Mouse (Mus musculus): ENCODE data around the gene Cptp. TPM values are rescaled to one million over a fixed set of nuclear protein-coding genes. Genes with fewer than 3 reads are reported as not detected.
A peak's percentile ranks its signal among the peaks of the same experiment; 100 is the strongest.

Gene Cptp
- polyA plus RNA-seq, 1 experiment from 2014 or later, result 29.1 TPM

- Histone ChIP-seq H3K27me3 (no peaks in the 10 kb centered on the region), H3K9me3 (no peaks in the 10 kb centered on the region), H3K27ac (replicated peaks) (no peak overlapping the region), H3K9ac (no peak overlapping the region), H3K36me3 (peaks cover 54% of the 10 kb centered on the region), H3K4me3 (no peak overlapping the region), H3K4me1 (replicated peaks) (no peaks in the 10 kb centered on the region), H3K4me2 (no peak overlapping the region)
- no peak for ATAC-seq (ENCODE audit: low FRiP score, low read depth)
- WGBS, result 90% methylated on average over 3 of the region's 3 CpGs
Measured at GRCm38 (mm10) chr4:155883587-155883986, 14.3 kb upstream of the Cptp start.

GRCm38 (mm10) chr4:155871404-155871803 is 2.2 kb upstream of the Cptp start:
- Histone ChIP-seq H3K9ac (no peak overlapping the region), H3K4me3 (no peak overlapping the region), H3K4me2 (no peak overlapping the region), H3K36me3 (peaks cover 38% of the 10 kb centered on the region), H3K4me1 (replicated peaks) (peaks cover 19% of the 10 kb centered on the region), H3K27me3 (no peaks in the 10 kb centered on the region), H3K9me3 (no peaks in the 10 kb centered on the region), H3K27ac (replicated peaks) (no peak overlapping the region)
- WGBS, result 93% methylated on average over 7 of the region's 7 CpGs
- no peak for ATAC-seq (ENCODE audit: low FRiP score, low read depth)

GRCm38 (mm10) chr4:155868614-155869298 is 484 bp downstream of the Cptp start:
- WGBS, result 15% methylated on average over 22 of the region's 22 CpGs
- Histone ChIP-seq H3K9me3 (no peaks in the 10 kb centered on the region), H3K27ac (replicated peaks) (peak overlapping the region; percentile 63), H3K4me3 (peak overlapping the region; percentile 74), H3K27me3 (no peaks in the 10 kb centered on the region), H3K4me2 (peak overlapping the region; percentile 76), H3K36me3 (peaks cover 36% of the 10 kb centered on the region), H3K9ac (peak overlapping the region; percentile 79), H3K4me1 (replicated peaks) (peaks cover 19% of the 10 kb centered on the region)
- ATAC-seq (ENCODE audit: low FRiP score, low read depth), result peak; percentile 72

GRCm38 (mm10) chr4:155863001-155863400 is 6.2 kb downstream of the Cptp start, which contains the start of gene Tas1r3:
Tas1r3 (minus strand) TSS chr4:155863362.
- Histone ChIP-seq H3K27me3 (no peaks in the 10 kb centered on the region), H3K9ac (no peak within 1 kb of the TSS), H3K27ac (replicated peaks) (no peak within 1 kb of the TSS), H3K9me3 (no peaks in the 10 kb centered on the region), H3K4me3 (no peak within 1 kb of the TSS), H3K4me2 (no peak within 1 kb of the TSS), H3K36me3 (peaks cover 60% of the 10 kb centered on the region), H3K4me1 (replicated peaks) (peaks cover 1% of the 10 kb centered on the region)
- ATAC-seq (ENCODE audit: low FRiP score, low read depth), result no peak
- WGBS, result 76% methylated on average over 5 of the region's 5 CpGs

GRCm38 (mm10) chr4:155861787-155862186 is 7.5 kb downstream of the Cptp start:
- H3K4me3 ChIP-seq, result no peak overlapping the region
- no peak for ATAC-seq (ENCODE audit: low FRiP score, low read depth)
- no peak overlapping the region for H3K9ac ChIP-seq
- no peaks in the 10 kb centered on the region for H3K4me1 ChIP-seq (replicated peaks)
- H3K27me3 ChIP-seq, result no peaks in the 10 kb centered on the region
- 93% methylated on average over 7 of the region's 7 CpGs for WGBS
- no peaks in the 10 kb centered on the region for H3K9me3 ChIP-seq
- no peak overlapping the region for H3K4me2 ChIP-seq
- H3K36me3 ChIP-seq, result peaks cover 67% of the 10 kb centered on the region
- H3K27ac ChIP-seq (replicated peaks), result no peak overlapping the region

- Histone ChIP-seq H3K27ac (replicated peaks) (no peak overlapping the region), H3K36me3 (peaks cover 69% of the 10 kb centered on the region), H3K9ac (no peak overlapping the region), H3K4me3 (no peak overlapping the region), H3K9me3 (no peaks in the 10 kb centered on the region), H3K4me1 (replicated peaks) (no peaks in the 10 kb centered on the region), H3K4me2 (no peak overlapping the region), H3K27me3 (no peaks in the 10 kb centered on the region)
- 39% methylated on average over 13 of the region's 13 CpGs for WGBS
- ATAC-seq (ENCODE audit: low FRiP score, low read depth), result no peak
Measured at GRCm38 (mm10) chr4:155859318-155859717, 9.9 kb downstream of the Cptp start.

GRCm38 (mm10) chr4:155856881-155857280 is 12.4 kb downstream of the Cptp start:
- no peak for ATAC-seq (ENCODE audit: low FRiP score, low read depth)
- Histone ChIP-seq H3K4me2 (no peak overlapping the region), H3K36me3 (peaks cover 67% of the 10 kb centered on the region), H3K27me3 (no peaks in the 10 kb centered on the region), H3K9me3 (no peaks in the 10 kb centered on the region), H3K4me1 (replicated peaks) (no peaks in the 10 kb centered on the region; the same call in 1 of the 2 replicates), H3K27ac (replicated peaks) (no peak overlapping the region), H3K9ac (no peak overlapping the region), H3K4me3 (no peak overlapping the region)
- WGBS, result 86% methylated on average over 3 of the region's 3 CpGs

- Histone ChIP-seq H3K9ac (no peak overlapping the region), H3K27me3 (no peaks in the 10 kb centered on the region), H3K36me3 (peaks cover 59% of the 10 kb centered on the region), H3K27ac (replicated peaks) (no peak overlapping the region), H3K4me1 (replicated peaks) (peaks cover 6% of the 10 kb centered on the region; the same call in 1 of the 2 replicates), H3K4me3 (no peak overlapping the region), H3K9me3 (no peaks in the 10 kb centered on the region), H3K4me2 (no peak overlapping the region)
- WGBS, result 92% methylated on average over 12 of the region's 12 CpGs
- no peak for ATAC-seq (ENCODE audit: low FRiP score, low read depth)
Measured at GRCm38 (mm10) chr4:155856071-155856470, 13.2 kb downstream of the Cptp start.

GRCm38 (mm10) chr4:155854991-155855390 is 14.2 kb downstream of the Cptp start:
- ATAC-seq (ENCODE audit: low FRiP score, low read depth), result no peak
- Histone ChIP-seq H3K9ac (no peak overlapping the region), H3K4me2 (no peak overlapping the region), H3K36me3 (peaks cover 48% of the 10 kb centered on the region), H3K4me3 (no peak overlapping the region), H3K27me3 (no peaks in the 10 kb centered on the region), H3K27ac (replicated peaks) (no peak overlapping the region), H3K9me3 (no peaks in the 10 kb centered on the region), H3K4me1 (replicated peaks) (peaks cover 17% of the 10 kb centered on the region)
- WGBS, result 97% methylated on average over 12 of the region's 12 CpGs

- 89% methylated on average over 9 of the region's 9 CpGs for WGBS
- H3K4me2 ChIP-seq, result no peak overlapping the region
- no peak overlapping the region for H3K27ac ChIP-seq (replicated peaks)
- ATAC-seq (ENCODE audit: low FRiP score, low read depth), result no peak
- H3K9ac ChIP-seq, result no peak overlapping the region
- peaks cover 36% of the 10 kb centered on the region for H3K36me3 ChIP-seq
- no peaks in the 10 kb centered on the region for H3K9me3 ChIP-seq
- H3K4me3 ChIP-seq, result no peak overlapping the region
- peaks cover 32% of the 10 kb centered on the region for H3K4me1 ChIP-seq (replicated peaks)
- H3K27me3 ChIP-seq, result no peaks in the 10 kb centered on the region
Measured at GRCm38 (mm10) chr4:155853421-155853820, 15.8 kb downstream of the Cptp start.

GRCm38 (mm10) chr4:155851951-155852411 is 17.3 kb downstream of the Cptp start:
- 62% methylated on average over 2 of the region's 2 CpGs for WGBS
- Histone ChIP-seq H3K27me3 (no peaks in the 10 kb centered on the region), H3K9me3 (no peaks in the 10 kb centered on the region), H3K36me3 (peaks cover 24% of the 10 kb centered on the region; the same call in 1 of the 2 replicates), H3K27ac (replicated peaks) (no peak overlapping the region), H3K4me1 (replicated peaks) (peaks cover 38% of the 10 kb centered on the region), H3K4me2 (no peak overlapping the region), H3K4me3 (no peak overlapping the region), H3K9ac (no peak overlapping the region)
- ATAC-seq (ENCODE audit: low FRiP score, low read depth), result no peak

GRCm38 (mm10) chr4:155851368-155851767 is 17.9 kb downstream of the Cptp start:
- H3K4me1 ChIP-seq (replicated peaks), result peaks cover 43% of the 10 kb centered on the region
- no peak overlapping the region for H3K27ac ChIP-seq (replicated peaks)
- no peaks in the 10 kb centered on the region for H3K27me3 ChIP-seq
- no peak overlapping the region for H3K4me3 ChIP-seq
- H3K9me3 ChIP-seq, result no peaks in the 10 kb centered on the region
- peaks cover 19% of the 10 kb centered on the region; the same call in 1 of the 2 replicates for H3K36me3 ChIP-seq
- 92% methylated on average over 3 of the region's 3 CpGs for WGBS
- H3K4me2 ChIP-seq, result no peak overlapping the region
- ATAC-seq (ENCODE audit: low FRiP score, low read depth), result no peak
- H3K9ac ChIP-seq, result no peak overlapping the region
